Mouse (Mus musculus): Measurements from ENCODE around the gene Ethe1.

- TF ChIP-seq CTCF (IDR thresholded peaks at IDR 0.05; ENCODE audit: low read depth, low read length) (no peak), POLR2A (IDR thresholded peaks at IDR 0.05; ENCODE audit: extremely low read depth, insufficient read depth, low read length) (no peak)
Observed at GRCm38 (mm10) chr7:24565627-24566026, 21.7 kb upstream of the Ethe1 start.

Data from liver, adult 2 months (tissue).